In genomic region chr2:170695937-170696510, GRCm38 (mm10) we compare ENCODE assay signal across 13 mouse cellular contexts. TPM values are rescaled to one million over a fixed set of nuclear protein-coding genes. Genes with fewer than 3 reads are reported as not detected.
A peak's percentile ranks its signal among the peaks of the same experiment; 100 is the strongest.
DNase-seq lines count a peak whose midpoint lies in the region; ATAC-seq lines count a peak whose summit lies in the region.
"Had no signal": no experiment of that assay in that cellular context is flagged by ENCODE, and none has a peak within 500 bp of the region (broad histone marks: within the 10 kb centered on the region; RNA-seq: fewer than 3 reads in every experiment).

No protein-coding gene starts in this region.

- no peak overlapping the region for H3K9ac ChIP-seq in heart, embryonic 15.5 days
- no peak overlapping the region for H3K9ac ChIP-seq in lung, embryonic 16.5 days (ENCODE audit: low read length)
- H3K9ac ChIP-seq: liver, embryonic 14.5 days had no signal

- WGBS in heart, embryonic 15.5 days, result 65% methylated on average over 14 of the region's 14 CpGs
- WGBS in lung, embryonic 16.5 days, result 63% methylated on average over 14 of the region's 14 CpGs
- 74% methylated on average over 14 of the region's 14 CpGs for WGBS in embryonic facial prominence, embryonic 10.5 days

- H3K9me3 ChIP-seq in heart, embryonic 15.5 days (replicated peaks), result no peaks in the 10 kb centered on the region
- H3K9me3 ChIP-seq in lung, embryonic 16.5 days (ENCODE audit: control insufficient read depth, low read length), result no peaks in the 10 kb centered on the region
- no peaks in the 10 kb centered on the region for H3K9me3 ChIP-seq in embryonic facial prominence, embryonic 10.5 days

- H3K4me1 ChIP-seq in heart, embryonic 15.5 days (replicated peaks), result no peaks in the 10 kb centered on the region
- no peaks in the 10 kb centered on the region for H3K4me1 ChIP-seq in lung, embryonic 16.5 days (replicated peaks; ENCODE audit: control insufficient read depth, insufficient read depth, low read length)
- peaks cover 15% of the 10 kb centered on the region; the same call in 1 of the 2 replicates for H3K4me1 ChIP-seq in embryonic facial prominence, embryonic 10.5 days

- no peak overlapping the region for H3K27ac ChIP-seq in heart, embryonic 15.5 days
- H3K27ac ChIP-seq in lung, embryonic 16.5 days (ENCODE audit: low read length), result no peak overlapping the region
- no peak overlapping the region for H3K27ac ChIP-seq in embryonic facial prominence, embryonic 10.5 days (replicated peaks)
- H3K27ac ChIP-seq: liver, embryonic 14.5 days had no signal

- 0 out of 2 replicates have a peak, but pooled peaks have one; percentile 21 for ATAC-seq in heart, embryonic 15.5 days (replicated peaks; ENCODE audit: insufficient number of reproducible peaks, insufficient read depth, low FRiP score, low read depth)
- peak; percentile 76 for ATAC-seq in lung, embryonic 16.5 days (ENCODE audit: low read depth)
- ATAC-seq: CD4-positive, CD25-positive, alpha-beta regulatory T cell, adult 4 months had no signal

- H3K36me3 ChIP-seq in heart, embryonic 15.5 days, result no peaks in the 10 kb centered on the region
- no peaks in the 10 kb centered on the region for H3K36me3 ChIP-seq in lung, embryonic 16.5 days (ENCODE audit: control insufficient read depth, insufficient read depth, low read length)
- no peaks in the 10 kb centered on the region for H3K36me3 ChIP-seq in embryonic facial prominence, embryonic 10.5 days (replicated peaks)

- no peak overlapping the region for H3K4me2 ChIP-seq in heart, embryonic 15.5 days
- no peak overlapping the region for H3K4me2 ChIP-seq in lung, embryonic 16.5 days (ENCODE audit: low read depth, low read length)

- H3K27me3 ChIP-seq in heart, embryonic 15.5 days, result no peaks in the 10 kb centered on the region
- no peaks in the 10 kb centered on the region for H3K27me3 ChIP-seq in lung, embryonic 16.5 days (ENCODE audit: control insufficient read depth, insufficient read depth, low read depth, low read length)
- H3K27me3 ChIP-seq in embryonic facial prominence, embryonic 10.5 days (replicated peaks; ENCODE audit: low read depth, poor library complexity, severe bottlenecking), result no peaks in the 10 kb centered on the region

- H3K4me3 ChIP-seq in heart, embryonic 15.5 days, result no peak overlapping the region
- H3K4me3 ChIP-seq in lung, embryonic 16.5 days (ENCODE audit: low read length), result no peak overlapping the region
- no peak overlapping the region for H3K4me3 ChIP-seq in embryonic facial prominence, embryonic 10.5 days

- no peak for DNase-seq in heart, postnatal 4 days
- DNase-seq in lung, adult 18-20 months, result no peak
- peak; percentile 21 for DNase-seq in embryonic facial prominence, embryonic 10.5 days (ENCODE audit: low spot score)
- peak; percentile 18 for DNase-seq in retina, embryonic 14.5 days (ENCODE audit: low spot score)
- DNase-seq in adrenal gland, postnatal 14 days, result no peak
- DNase-seq in thymus, postnatal 0 days (ENCODE audit: low spot score), result no peak
- DNase-seq: cerebellum, postnatal 14 days; heart, adult 18-20 months; kidney, adult 11 months had no signal

RNA-seq across cellular contexts. Expression of gene Dok5, which starts 35.6 kb away (rescaled TPM):
- polyA plus RNA-seq in heart, embryonic 15.5 days (2015; fragmentation: Nextera tagmentation; extraction: Ambion mirVana), result 5.6 TPM in 2 replicates
- total RNA-seq in heart, postnatal 4 days (2021), result under 1 TPM; 0.52 to 0.60 TPM
- polyA plus RNA-seq in lung, embryonic 16.5 days (2015; fragmentation: Nextera tagmentation; extraction: Ambion mirVana), result 1.8 and 1.9 TPM in 2 replicates
- 11.8 and 16.3 TPM in 2 replicates for polyA plus RNA-seq in embryonic facial prominence, embryonic 10.5 days (2016; fragmentation: Nextera tagmentation; extraction: Ambion mirVana)
- total RNA-seq in adrenal gland, postnatal 14 days (2021), result 0.26 and 0.37 TPM in 2 replicates
- 1.6 and 2.6 TPM in 2 replicates for polyA plus RNA-seq in thymus, postnatal 0 days (2015; fragmentation: Nextera tagmentation; extraction: Ambion mirVana)
- polyA plus RNA-seq: CD4-positive, CD25-positive, alpha-beta regulatory T cell, adult 4 months had no signal

Comparison
In these comparisons a context has a peak if more than half of its experiments do, and no peak if none do; other contexts are left out.
1. DNase-seq: peak in embryonic facial prominence, embryonic 10.5 days (single experiment) and retina, embryonic 14.5 days (single experiment); none in heart, postnatal 4 days (single experiment), lung, adult 18-20 months (0 of 2), adrenal gland, postnatal 14 days (single experiment) and thymus, postnatal 0 days (single experiment).